Mouse (Mus musculus): ENCODE measurements around the gene Gucy2g. TPM values are rescaled to one million over a fixed set of nuclear protein-coding genes. Genes with fewer than 3 reads are reported as not detected.

Gucy2g gene
- polyA plus RNA-seq, 1 experiment from 2014 or later = 0.02 TPM

DNA sequence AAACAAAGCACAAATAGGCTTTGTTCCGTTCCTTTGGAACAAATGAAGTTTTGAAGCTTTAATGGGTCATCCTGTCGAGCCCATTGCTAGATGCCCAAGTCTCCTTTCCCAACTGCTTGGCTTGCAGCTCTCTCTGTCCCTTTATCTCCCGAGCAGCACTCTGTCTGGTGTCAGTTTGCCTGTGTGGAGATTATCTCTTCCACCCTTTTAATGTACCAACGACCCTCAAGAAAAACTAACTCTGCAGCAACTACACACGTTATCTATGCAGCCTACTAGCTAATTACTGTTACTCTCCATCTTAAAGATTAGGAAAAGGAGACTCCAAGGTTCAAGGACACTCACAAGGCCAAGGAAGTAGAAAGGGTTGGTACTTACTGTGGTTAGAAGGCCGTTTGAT lies 32.3 kb upstream of the Gucy2g start:
- 45% methylated on average over 6 of the region's 6 CpGs for WGBS (ENCODE audit: insufficient replicate concordance)
- Histone ChIP-seq H3K4me1 (ENCODE audit: insufficient read depth) (peaks cover 33% of the 10 kb centered on the region), H3K27ac (ENCODE audit: low read depth) (peak overlapping the region; percentile 41; the same call in 1 of the 2 replicates), H3K4me3 (ENCODE audit: low read depth, low read length) (no peak overlapping the region), H3K4me2 (ENCODE audit: low read depth, low read length) (no peak overlapping the region), H3K9ac (replicated peaks) (no peak overlapping the region), H3K36me3 (replicated peaks; ENCODE audit: insufficient read depth, low read length) (peaks cover 56% of the 10 kb centered on the region), H3K27me3 (ENCODE audit: insufficient read depth, low read length) (no peaks in the 10 kb centered on the region), H3K9me3 (ENCODE audit: low read length) (no peaks in the 10 kb centered on the region)
- peak; percentile 41 for ATAC-seq
- DNase-seq = no peak
- TF ChIP-seq CTCF (IDR thresholded peaks at IDR 0.05; ENCODE audit: low read depth) = no peak
- peak; percentile 96 for TF ChIP-seq EP300 (IDR thresholded peaks at IDR 0.05; ENCODE audit: low read depth)

DNA sequence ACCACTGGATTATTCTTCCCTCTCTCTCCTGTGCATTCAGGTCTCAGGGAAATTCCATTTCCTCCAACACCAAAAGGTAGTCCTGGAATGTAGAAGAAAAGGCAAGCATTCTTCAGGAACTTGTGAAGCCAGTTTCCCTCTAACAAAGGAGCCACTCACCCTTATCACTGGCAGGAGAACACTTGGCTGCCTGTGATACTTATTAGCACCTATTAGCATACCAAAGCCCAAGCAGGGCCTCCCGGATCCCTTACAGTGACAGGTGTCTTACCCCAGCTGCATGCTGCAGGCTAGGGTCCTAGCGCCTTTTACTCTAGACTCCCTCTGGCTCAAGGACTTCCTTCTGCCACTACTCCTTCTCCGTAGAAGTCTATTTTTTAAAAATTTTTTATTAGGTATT lies 30.4 kb upstream of the Gucy2g start:
- WGBS (ENCODE audit: insufficient replicate concordance) = 50% methylated on average over 3 of the region's 3 CpGs
- H3K4me1 ChIP-seq (ENCODE audit: insufficient read depth) = peaks cover 49% of the 10 kb centered on the region
- ATAC-seq (no peak), DNase-seq (no peak)
- no peaks in the 10 kb centered on the region for H3K27me3 ChIP-seq (ENCODE audit: insufficient read depth, low read length)
- peaks cover 50% of the 10 kb centered on the region for H3K36me3 ChIP-seq (replicated peaks; ENCODE audit: insufficient read depth, low read length)
- no peaks in the 10 kb centered on the region for H3K9me3 ChIP-seq (ENCODE audit: low read length)
- no peak overlapping the region for H3K4me2 ChIP-seq (ENCODE audit: low read depth, low read length)
- no peak overlapping the region for H3K9ac ChIP-seq (replicated peaks)
- no peak for TF ChIP-seq CTCF (IDR thresholded peaks at IDR 0.05; ENCODE audit: low read depth)
- TF ChIP-seq EP300 (IDR thresholded peaks at IDR 0.05; ENCODE audit: low read depth) = no peak
- H3K4me3 ChIP-seq (ENCODE audit: low read depth, low read length) = no peak overlapping the region
- H3K27ac ChIP-seq (ENCODE audit: low read depth) = no peak overlapping the region

DNA sequence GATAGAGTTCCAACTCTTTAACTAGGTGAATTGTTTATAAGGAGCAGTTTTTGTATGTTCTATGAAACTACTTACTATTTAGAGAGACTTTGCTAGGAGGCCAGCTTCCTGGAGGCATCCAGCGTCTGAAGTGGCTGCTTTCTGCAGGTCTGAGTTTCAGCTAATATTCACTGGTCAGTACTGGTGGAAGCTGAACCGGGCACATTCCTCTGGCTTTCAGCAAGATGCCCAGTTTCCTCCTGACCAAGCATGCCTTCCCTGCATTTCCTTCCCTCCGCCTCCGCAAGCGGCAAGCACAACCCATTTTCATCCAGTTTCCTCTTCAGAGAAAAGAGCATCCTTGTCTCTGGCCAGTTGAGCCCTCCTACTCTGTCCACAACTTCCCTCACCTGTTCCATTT lies 28.0 kb upstream of the Gucy2g start:
- WGBS (ENCODE audit: insufficient replicate concordance) = 75% methylated on average over 5 of the region's 5 CpGs
- Histone ChIP-seq H3K4me1 (ENCODE audit: insufficient read depth) (peaks cover 35% of the 10 kb centered on the region), H3K4me3 (ENCODE audit: low read depth, low read length) (no peak overlapping the region), H3K4me2 (ENCODE audit: low read depth, low read length) (no peak overlapping the region), H3K9me3 (ENCODE audit: low read length) (no peaks in the 10 kb centered on the region), H3K27ac (ENCODE audit: low read depth) (peak overlapping the region; percentile 60; the same call in 1 of the 2 replicates), H3K27me3 (ENCODE audit: insufficient read depth, low read length) (no peaks in the 10 kb centered on the region), H3K36me3 (replicated peaks; ENCODE audit: insufficient read depth, low read length) (peaks cover 45% of the 10 kb centered on the region), H3K9ac (replicated peaks) (no peak overlapping the region)
- no peak for DNase-seq
- TF ChIP-seq CTCF (IDR thresholded peaks at IDR 0.05; ENCODE audit: low read depth) (no peak), EP300 (IDR thresholded peaks at IDR 0.05; ENCODE audit: low read depth) (no peak)
- no peak for ATAC-seq

DNA sequence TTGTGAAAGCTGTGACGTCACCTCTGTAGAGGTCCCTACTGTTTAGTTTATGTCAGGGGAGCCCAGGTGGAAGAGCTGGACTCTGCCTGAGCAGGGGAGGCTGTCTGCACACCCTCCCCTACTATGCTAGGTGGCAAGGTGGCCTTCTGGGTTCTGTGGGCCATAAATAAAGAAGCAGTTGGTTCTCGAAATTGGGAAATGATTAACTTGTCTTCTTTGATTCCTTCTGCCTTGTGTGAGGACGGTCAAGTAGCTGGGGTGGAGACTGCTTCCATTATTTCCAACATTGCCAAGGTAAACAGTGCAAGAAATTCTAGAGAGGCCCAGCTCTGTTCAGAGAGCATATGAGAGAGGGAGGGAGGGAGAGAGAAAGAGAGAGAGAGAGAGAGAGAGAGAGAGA lies 27.1 kb upstream of the Gucy2g start:
- no peaks in the 10 kb centered on the region for H3K27me3 ChIP-seq (ENCODE audit: insufficient read depth, low read length)
- H3K4me3 ChIP-seq (ENCODE audit: low read depth, low read length) = no peak overlapping the region
- peaks cover 41% of the 10 kb centered on the region for H3K36me3 ChIP-seq (replicated peaks; ENCODE audit: insufficient read depth, low read length)
- no peak for TF ChIP-seq CTCF (IDR thresholded peaks at IDR 0.05; ENCODE audit: low read depth)
- no peak for TF ChIP-seq EP300 (IDR thresholded peaks at IDR 0.05; ENCODE audit: low read depth)
- H3K4me1 ChIP-seq (ENCODE audit: insufficient read depth) = peaks cover 28% of the 10 kb centered on the region
- H3K9ac ChIP-seq (replicated peaks) = no peak overlapping the region
- WGBS (ENCODE audit: insufficient replicate concordance) = 52% methylated on average over 3 of the region's 3 CpGs
- peak overlapping the region; percentile 22; the same call in 1 of the 2 replicates for H3K4me2 ChIP-seq (ENCODE audit: low read depth, low read length)
- no peak for DNase-seq
- no peaks in the 10 kb centered on the region for H3K9me3 ChIP-seq (ENCODE audit: low read length)
- peak overlapping the region; percentile 51 for H3K27ac ChIP-seq (ENCODE audit: low read depth)
- peak; percentile 32; the same call in 1 of the 2 replicates for ATAC-seq

DNA sequence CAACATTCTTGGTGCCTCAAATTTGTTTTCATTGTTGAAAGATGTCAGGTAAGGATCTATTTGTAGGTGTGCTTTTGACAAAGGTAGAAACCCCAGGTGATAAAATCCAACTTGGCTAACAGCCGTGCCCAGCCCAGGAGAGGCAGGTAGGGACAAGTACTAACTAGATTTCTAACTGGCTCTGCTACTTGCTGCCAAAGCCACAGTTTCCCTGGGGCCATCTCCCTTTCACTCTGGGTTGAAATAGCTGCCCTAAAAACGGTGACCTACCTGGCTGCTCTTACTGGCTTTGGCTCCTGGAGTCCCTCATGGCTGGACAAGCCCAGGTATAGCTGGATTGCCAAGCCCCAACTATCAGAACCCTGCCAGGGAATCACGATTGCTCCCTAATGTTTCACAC lies 25.8 kb upstream of the Gucy2g start:
- ATAC-seq (no peak), DNase-seq (no peak)
- WGBS (ENCODE audit: insufficient replicate concordance) = 83% methylated on average over 3 of the region's 3 CpGs
- peaks cover 28% of the 10 kb centered on the region for H3K4me1 ChIP-seq (ENCODE audit: insufficient read depth)
- no peak overlapping the region for H3K4me2 ChIP-seq (ENCODE audit: low read depth, low read length)
- no peak overlapping the region for H3K9ac ChIP-seq (replicated peaks)
- no peak overlapping the region for H3K4me3 ChIP-seq (ENCODE audit: low read depth, low read length)
- TF ChIP-seq EP300 (IDR thresholded peaks at IDR 0.05; ENCODE audit: low read depth) (no peak), CTCF (IDR thresholded peaks at IDR 0.05; ENCODE audit: low read depth) (no peak)
- H3K27ac ChIP-seq (ENCODE audit: low read depth) = no peak overlapping the region
- H3K27me3 ChIP-seq (ENCODE audit: insufficient read depth, low read length) = no peaks in the 10 kb centered on the region
- peaks cover 33% of the 10 kb centered on the region for H3K36me3 ChIP-seq (replicated peaks; ENCODE audit: insufficient read depth, low read length)
- no peaks in the 10 kb centered on the region for H3K9me3 ChIP-seq (ENCODE audit: low read length)

DNA sequence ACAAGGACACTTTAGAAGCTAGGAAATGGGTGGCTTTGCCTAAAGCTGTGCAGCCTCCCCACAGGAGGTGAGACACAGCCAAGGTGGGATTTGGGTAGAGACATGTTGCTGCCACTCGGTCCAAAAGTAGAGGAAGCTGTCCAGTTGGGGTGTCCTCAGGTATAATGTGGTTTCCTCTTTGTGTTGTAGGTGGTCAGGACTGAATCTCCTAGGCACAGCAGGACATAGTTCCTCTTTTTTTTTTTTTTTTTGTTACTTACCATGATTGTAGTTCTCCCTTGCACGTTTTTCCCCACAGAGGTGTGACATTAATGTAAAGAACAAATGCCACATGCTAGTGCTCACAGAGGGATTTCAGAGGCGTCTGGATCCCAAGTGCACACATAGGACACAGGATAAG lies 24.2 kb upstream of the Gucy2g start:
- H3K4me2 ChIP-seq (ENCODE audit: low read depth, low read length) = no peak overlapping the region
- no peak for TF ChIP-seq CTCF (IDR thresholded peaks at IDR 0.05; ENCODE audit: low read depth)
- TF ChIP-seq EP300 (IDR thresholded peaks at IDR 0.05; ENCODE audit: low read depth) = no peak
- WGBS (ENCODE audit: insufficient replicate concordance) = 47% methylated on average over 3 of the region's 3 CpGs
- H3K4me3 ChIP-seq (ENCODE audit: low read depth, low read length) = no peak overlapping the region
- H3K27ac ChIP-seq (ENCODE audit: low read depth) = no peak overlapping the region
- DNase-seq (no peak), ATAC-seq (no peak)
- peaks cover 30% of the 10 kb centered on the region for H3K4me1 ChIP-seq (ENCODE audit: insufficient read depth)
- H3K9me3 ChIP-seq (ENCODE audit: low read length) = no peaks in the 10 kb centered on the region
- no peak overlapping the region for H3K9ac ChIP-seq (replicated peaks)
- H3K36me3 ChIP-seq (replicated peaks; ENCODE audit: insufficient read depth, low read length) = peaks cover 20% of the 10 kb centered on the region
- no peaks in the 10 kb centered on the region for H3K27me3 ChIP-seq (ENCODE audit: insufficient read depth, low read length)
